Mouse (Mus musculus): ENCODE data around the gene Rtn2. TPM values are rescaled to one million over a fixed set of nuclear protein-coding genes. Genes with fewer than 3 reads are reported as not detected.

Rtn2 gene
- polyA plus RNA-seq, 1 experiment from 2014 or later = 7.4 TPM

DNA sequence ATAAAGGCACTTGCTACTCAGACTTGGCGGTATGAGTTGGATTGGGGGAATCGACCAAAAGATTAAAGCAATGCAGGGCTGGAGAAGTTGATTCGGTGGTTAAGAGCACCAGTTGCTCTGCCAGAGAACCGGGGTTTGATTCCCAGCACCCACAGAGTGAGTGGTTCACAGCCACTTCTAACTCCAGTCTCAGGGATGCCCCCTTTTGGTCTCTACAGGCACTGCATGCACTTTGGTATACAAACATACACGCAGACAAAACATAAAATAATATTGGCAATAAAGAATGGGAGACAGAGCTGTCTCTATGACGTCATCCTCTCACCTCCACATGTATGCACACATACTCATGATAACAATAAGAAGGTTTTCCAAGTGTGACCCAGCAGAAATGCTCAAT, 14.6 kb downstream of the Rtn2 start:
- H3K9me3 ChIP-seq (replicated peaks; ENCODE audit: low read length) = no peaks in the 10 kb centered on the region
- no peak overlapping the region for H3K9ac ChIP-seq (ENCODE audit: low read depth, low read length)
- peaks cover 4% of the 10 kb centered on the region; the same call in 1 of the 2 replicates for H3K4me1 ChIP-seq (replicated peaks; ENCODE audit: insufficient read depth, low read length)
- WGBS = 90% methylated on average over 6 of the region's 6 CpGs
- H3K27me3 ChIP-seq (ENCODE audit: insufficient read depth, low read length) = peaks cover 3% of the 10 kb centered on the region; the same call in 1 of the 2 replicates
- no peak overlapping the region for H3K4me3 ChIP-seq (replicated peaks; ENCODE audit: low read depth, low read length)
- H3K36me3 ChIP-seq (ENCODE audit: insufficient read depth, low read length) = no peaks in the 10 kb centered on the region
- peak; percentile 28; the same call in 1 of the 2 replicates for TF ChIP-seq CTCF (IDR thresholded peaks at IDR 0.05; ENCODE audit: low read depth)
- no peak overlapping the region for H3K27ac ChIP-seq
- no peak for ATAC-seq (replicated peaks; ENCODE audit: low FRiP score, low read depth)
- DNase-seq (ENCODE audit: low spot score) = no peak
- no peak overlapping the region for H3K4me2 ChIP-seq (ENCODE audit: low read length)

DNA sequence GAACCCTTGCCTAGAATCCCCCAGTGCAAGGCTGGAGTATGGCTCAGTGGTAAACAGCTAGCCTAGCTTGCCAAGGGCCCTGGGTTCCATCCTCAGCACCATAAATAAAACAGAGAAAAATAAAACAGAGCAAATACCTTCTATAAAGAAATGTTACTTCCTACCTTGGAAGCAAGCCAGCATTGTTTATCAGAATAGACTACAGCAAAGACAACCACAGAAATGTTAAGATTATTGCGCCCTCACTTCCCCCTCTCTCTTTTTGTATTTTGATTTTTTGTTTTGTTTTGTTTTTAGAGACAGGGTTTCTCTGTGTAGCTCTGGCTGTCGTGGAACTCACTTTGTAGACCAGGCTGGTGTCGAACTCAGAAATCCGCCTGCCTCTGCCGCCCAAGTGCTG, 15.4 kb downstream of the Rtn2 start:
- Histone ChIP-seq H3K27me3 (ENCODE audit: insufficient read depth, low read length) (peaks cover 10% of the 10 kb centered on the region; the same call in 1 of the 2 replicates), H3K27ac (no peak overlapping the region), H3K4me3 (replicated peaks; ENCODE audit: low read depth, low read length) (no peak overlapping the region), H3K4me2 (ENCODE audit: low read length) (no peak overlapping the region), H3K36me3 (ENCODE audit: insufficient read depth, low read length) (no peaks in the 10 kb centered on the region), H3K4me1 (replicated peaks; ENCODE audit: insufficient read depth, low read length) (peaks cover 4% of the 10 kb centered on the region; the same call in 1 of the 2 replicates), H3K9ac (ENCODE audit: low read depth, low read length) (no peak overlapping the region), H3K9me3 (replicated peaks; ENCODE audit: low read length) (no peaks in the 10 kb centered on the region)
- WGBS = 91% methylated on average over 5 of the region's 5 CpGs
- no peak for TF ChIP-seq CTCF (IDR thresholded peaks at IDR 0.05; ENCODE audit: low read depth)
- DNase-seq (ENCODE audit: low spot score) (no peak), ATAC-seq (replicated peaks; ENCODE audit: low FRiP score, low read depth) (no peak)

DNA sequence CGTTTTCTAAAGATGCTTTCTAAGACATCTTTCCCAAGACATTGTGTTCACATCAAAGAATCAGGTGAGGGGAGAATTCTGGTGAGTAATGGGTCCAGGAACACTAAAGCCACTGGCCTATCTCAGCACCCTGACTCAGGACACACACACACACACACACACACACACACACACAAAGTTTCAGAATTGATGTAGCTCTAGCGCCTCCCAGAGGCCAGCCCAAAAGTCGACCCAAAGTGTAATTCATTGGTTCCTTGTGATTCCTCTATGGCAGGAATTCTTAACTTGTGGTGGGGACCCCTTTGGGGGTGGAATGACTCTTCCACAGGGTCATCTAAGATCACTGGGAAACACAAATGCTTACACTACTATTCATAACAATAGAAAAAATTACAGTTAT, 16.8 kb downstream of the Rtn2 start:
- TF ChIP-seq CTCF (IDR thresholded peaks at IDR 0.05; ENCODE audit: low read depth) = peak; percentile 79
- Histone ChIP-seq H3K4me3 (replicated peaks; ENCODE audit: low read depth, low read length) (no peak overlapping the region), H3K4me1 (replicated peaks; ENCODE audit: insufficient read depth, low read length) (peaks cover 4% of the 10 kb centered on the region; the same call in 1 of the 2 replicates), H3K27me3 (ENCODE audit: insufficient read depth, low read length) (peaks cover 19% of the 10 kb centered on the region), H3K36me3 (ENCODE audit: insufficient read depth, low read length) (no peaks in the 10 kb centered on the region), H3K9me3 (replicated peaks; ENCODE audit: low read length) (no peaks in the 10 kb centered on the region), H3K4me2 (ENCODE audit: low read length) (no peak overlapping the region), H3K9ac (ENCODE audit: low read depth, low read length) (no peak overlapping the region), H3K27ac (no peak overlapping the region)
- peak; percentile 65 for DNase-seq (ENCODE audit: low spot score)
- 23% methylated on average over 3 of the region's 3 CpGs for WGBS
- ATAC-seq (replicated peaks; ENCODE audit: low FRiP score, low read depth) = no peak

DNA sequence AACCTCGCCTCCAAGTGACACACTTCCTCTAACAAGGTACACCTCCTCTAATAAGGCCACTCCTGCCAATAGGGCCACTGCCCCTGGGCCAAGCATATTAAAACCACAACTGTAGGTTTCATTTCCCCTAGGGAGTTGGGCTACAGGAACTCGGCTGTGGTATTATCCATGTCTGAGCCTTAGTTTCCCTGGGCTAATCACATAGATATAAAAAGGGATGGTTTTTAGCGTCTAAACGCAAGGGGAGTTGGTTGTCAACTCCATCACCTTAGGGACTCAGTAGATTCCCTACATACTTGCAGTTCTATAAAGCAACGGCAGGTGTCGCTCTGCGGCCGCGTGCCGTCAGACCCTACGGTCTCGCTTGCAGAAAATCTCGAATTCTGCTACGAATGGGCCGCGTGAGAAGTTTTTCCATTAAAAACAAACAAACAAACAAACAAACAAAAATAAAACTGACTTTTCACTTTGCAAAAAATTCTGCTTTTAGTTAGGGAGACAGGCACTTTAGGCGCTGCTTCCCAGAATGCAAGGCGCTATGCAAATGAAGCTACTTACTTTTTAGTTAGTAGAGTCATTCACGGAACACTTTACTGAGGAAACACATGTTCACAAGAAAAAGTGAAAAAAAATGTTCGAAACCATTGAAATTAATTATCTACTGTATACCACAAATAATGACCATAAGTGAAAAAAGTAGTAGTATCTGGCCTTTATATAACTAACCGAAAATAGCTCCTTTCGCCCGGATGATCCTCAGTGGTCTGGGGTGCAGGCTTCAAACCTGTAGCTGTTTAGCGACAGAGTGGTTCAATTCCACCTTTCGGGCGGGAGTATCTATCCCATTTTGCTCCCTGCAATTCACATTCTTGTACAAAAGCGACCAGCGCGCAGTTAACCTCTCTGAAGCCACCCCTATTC, 18.3 kb downstream of the Rtn2 start:
- TF ChIP-seq CTCF (IDR thresholded peaks at IDR 0.05; ENCODE audit: low read depth) = peak; percentile 89
- Histone ChIP-seq H3K9me3 (replicated peaks; ENCODE audit: low read length) (no peaks in the 10 kb centered on the region), H3K27me3 (ENCODE audit: insufficient read depth, low read length) (peaks cover 27% of the 10 kb centered on the region), H3K4me3 (replicated peaks; ENCODE audit: low read depth, low read length) (peak overlapping the region; percentile 40), H3K9ac (ENCODE audit: low read depth, low read length) (peak overlapping the region; percentile 47; the same call in 1 of the 2 replicates), H3K4me2 (ENCODE audit: low read length) (peak overlapping the region; percentile 51), H3K27ac (no peak overlapping the region), H3K4me1 (replicated peaks; ENCODE audit: insufficient read depth, low read length) (peaks cover 4% of the 10 kb centered on the region; the same call in 1 of the 2 replicates), H3K36me3 (ENCODE audit: insufficient read depth, low read length) (no peaks in the 10 kb centered on the region)
- WGBS = under 1% methylated on average over 29 of the region's 29 CpGs
- peak; percentile 59 for ATAC-seq (replicated peaks; ENCODE audit: low FRiP score, low read depth)
- DNase-seq (ENCODE audit: low spot score) = peak; percentile 87

GRCm38 (mm10) chr7:19301461-19302263, 19.2 kb downstream of the Rtn2 start:
- Histone ChIP-seq H3K4me3 (replicated peaks; ENCODE audit: low read depth, low read length) (peak overlapping the region; percentile 12), H3K27ac (no peak overlapping the region), H3K9ac (ENCODE audit: low read depth, low read length) (peak overlapping the region; percentile 23; the same call in 1 of the 2 replicates), H3K36me3 (ENCODE audit: insufficient read depth, low read length) (no peaks in the 10 kb centered on the region), H3K4me1 (replicated peaks; ENCODE audit: insufficient read depth, low read length) (peaks cover 4% of the 10 kb centered on the region; the same call in 1 of the 2 replicates), H3K9me3 (replicated peaks; ENCODE audit: low read length) (no peaks in the 10 kb centered on the region), H3K4me2 (ENCODE audit: low read length) (peak overlapping the region; percentile 51), H3K27me3 (ENCODE audit: insufficient read depth, low read length) (peaks cover 31% of the 10 kb centered on the region)
- WGBS = 8% methylated on average over 16 of the region's 16 CpGs
- TF ChIP-seq CTCF (IDR thresholded peaks at IDR 0.05; ENCODE audit: low read depth) = no peak
- DNase-seq (ENCODE audit: low spot score) (no peak), ATAC-seq (replicated peaks; ENCODE audit: low FRiP score, low read depth) (no peak)

All from kidney, postnatal 0 days (tissue).